Mouse (Mus musculus): ENCODE results near the gene Rnf10.
A peak's percentile ranks its signal among the peaks of the same experiment; 100 is the strongest.

Rnf10 gene

DNA sequence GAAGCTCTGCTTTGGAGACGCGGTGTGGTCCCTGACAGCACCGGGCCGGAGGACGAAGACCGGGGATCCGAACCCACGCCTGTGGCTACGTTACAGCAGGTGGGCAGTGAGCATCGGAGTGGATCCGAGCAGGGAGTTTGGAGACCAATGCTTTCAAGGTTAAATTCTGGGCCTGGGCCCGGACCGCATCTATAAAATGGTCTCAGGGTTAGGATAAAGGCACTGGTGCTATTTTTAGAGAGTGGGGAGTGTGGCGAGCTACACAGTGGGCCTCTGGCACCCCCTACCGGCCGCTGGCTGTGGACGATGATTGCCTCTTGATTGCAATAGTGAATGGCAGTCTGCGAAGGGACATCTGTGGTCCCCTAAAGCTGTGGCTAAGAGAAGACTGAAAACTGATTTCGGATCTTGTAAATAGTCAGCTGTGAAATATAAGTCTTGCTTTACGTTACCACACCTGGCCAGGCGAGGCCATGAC lies 36.9 kb downstream of the Rnf10 start, which contains the start of gene Pop5:
Gene Pop5 (plus strand): TSS at position 51 of the 478 bp plus-strand sequence.
- DNase-seq (ENCODE audit: low spot score in 2 of 2) = peak; percentile 78 to 89

DNA sequence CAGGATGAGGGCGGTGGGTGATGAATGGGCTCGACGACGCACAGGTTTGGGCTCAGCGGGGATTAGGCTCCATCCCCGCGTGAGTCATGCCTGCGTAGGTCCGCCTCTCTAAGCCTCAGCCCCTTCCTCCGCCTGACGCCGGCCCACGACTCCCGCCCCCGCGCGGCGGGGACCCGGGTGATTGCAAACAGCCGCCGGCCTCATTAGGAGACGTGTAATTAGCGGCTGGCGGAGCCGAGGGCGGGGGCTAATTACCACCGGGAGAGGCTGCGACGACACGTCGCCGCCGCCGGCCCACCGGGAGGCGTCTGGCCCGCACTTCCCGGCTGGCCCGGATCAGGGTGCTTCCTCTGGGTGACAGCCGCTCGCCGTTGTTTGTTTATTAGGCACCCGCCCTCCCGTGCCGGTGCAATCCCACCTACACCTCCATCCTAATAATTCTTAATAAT lies 37.4 kb downstream of the Rnf10 start:
- DNase-seq (ENCODE audit: low spot score in 2 of 2) = peak in 1 of 2 experiments; percentile 48

DNA sequence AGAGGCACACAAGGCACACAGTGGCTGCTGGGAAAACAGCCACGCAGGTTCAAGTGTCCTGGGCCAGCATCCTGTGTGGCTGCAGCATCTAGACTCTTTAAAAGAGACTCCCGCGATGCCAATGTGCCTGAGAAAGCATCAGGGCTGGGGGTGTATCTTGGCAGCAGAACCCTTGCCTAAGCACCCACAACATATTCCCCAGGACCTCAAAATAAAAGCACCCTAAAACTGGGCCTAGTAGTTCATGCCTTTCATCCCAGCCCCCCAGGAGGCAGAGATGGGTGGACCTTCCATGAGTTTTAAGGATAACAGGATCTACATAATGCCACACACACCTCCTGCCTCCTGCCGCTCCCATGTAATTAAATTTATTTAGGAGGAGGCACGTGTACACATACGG lies 38.2 kb downstream of the Rnf10 start:
- no peak for DNase-seq (ENCODE audit: low spot score in 2 of 2)

DNA sequence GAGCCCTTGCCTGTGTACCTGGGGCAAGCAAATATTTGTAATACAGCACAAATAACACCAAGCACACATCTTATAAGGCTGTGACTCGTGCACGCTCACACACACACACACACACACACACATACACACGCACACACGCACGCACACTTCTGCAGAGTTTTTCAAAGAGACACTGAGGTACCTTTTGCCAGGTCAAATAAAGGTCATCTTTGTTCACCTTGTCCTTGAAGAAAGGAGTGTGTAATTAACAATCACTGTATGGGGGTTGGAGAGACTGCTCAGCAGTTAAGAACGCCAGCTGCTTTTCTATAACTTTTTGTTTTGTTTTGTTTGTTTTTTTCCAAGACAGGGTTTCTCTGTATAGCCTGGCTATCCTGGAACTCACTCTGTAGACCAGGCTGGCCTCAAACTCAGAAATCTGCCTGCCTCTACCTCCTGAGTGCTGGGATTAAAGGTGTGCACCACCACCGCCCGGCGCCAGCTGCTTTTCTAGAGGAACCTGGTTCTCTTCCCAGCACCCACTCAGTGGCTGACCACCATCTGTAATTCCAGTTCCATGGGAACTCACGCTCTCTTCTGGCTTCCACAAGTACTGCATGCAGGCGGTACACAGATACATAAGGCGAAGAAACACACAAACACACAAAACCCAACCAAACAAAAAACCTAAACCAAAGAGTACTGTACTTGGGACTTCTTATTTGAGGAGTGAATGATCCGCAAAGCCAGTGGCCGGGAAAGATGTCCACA lies 39.5 kb downstream of the Rnf10 start:
- DNase-seq (ENCODE audit: low spot score in 2 of 2) = no peak

DNA sequence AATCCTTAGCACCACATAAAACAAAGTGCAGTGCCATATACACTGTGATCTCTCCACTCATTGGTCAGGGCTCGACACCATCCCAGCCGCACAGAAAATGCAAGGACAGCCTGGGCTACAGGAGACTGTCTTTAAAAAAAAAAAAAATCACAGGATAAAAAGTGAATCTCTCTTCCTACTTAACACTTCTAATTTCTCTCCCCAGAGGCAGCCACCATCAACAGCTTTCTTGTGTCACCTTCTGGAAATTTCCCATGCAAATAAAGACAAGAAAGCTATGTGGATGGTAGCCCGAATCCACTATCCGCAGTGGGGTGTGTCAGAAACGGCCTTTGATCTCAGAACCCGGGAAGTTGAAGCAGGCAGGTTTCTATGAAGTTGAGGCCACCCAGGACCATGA lies 40.2 kb downstream of the Rnf10 start:
- DNase-seq (ENCODE audit: low spot score in 2 of 2) = no peak

DNA sequence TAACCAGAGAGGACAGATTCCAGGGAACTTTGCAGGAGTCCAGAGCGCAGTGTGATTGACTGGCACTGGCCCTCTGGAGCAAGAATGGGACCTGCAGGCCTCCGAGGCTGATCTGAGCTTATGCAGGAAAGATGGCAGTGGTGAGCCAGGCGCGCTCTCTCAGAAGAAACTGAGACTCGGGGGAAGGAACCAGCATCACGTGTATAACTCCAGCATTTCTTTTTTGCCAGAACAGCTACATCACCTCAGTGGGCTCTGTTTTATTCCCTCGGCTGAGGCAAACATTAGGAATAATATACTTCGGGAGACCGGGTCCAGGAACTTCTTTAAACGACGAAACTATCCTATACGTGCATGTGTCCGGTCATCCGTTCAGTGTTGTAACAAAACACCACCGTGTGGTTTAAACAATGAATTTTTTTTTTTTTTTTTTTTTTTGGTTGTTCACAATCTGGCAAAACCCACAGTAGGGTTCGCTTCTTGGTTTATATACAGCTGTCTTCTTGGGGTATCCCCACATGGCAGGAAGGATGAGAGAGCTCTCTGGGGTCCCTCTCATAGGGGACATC lies 41.1 kb downstream of the Rnf10 start:
- DNase-seq (ENCODE audit: low spot score in 2 of 2) = no peak

DNA sequence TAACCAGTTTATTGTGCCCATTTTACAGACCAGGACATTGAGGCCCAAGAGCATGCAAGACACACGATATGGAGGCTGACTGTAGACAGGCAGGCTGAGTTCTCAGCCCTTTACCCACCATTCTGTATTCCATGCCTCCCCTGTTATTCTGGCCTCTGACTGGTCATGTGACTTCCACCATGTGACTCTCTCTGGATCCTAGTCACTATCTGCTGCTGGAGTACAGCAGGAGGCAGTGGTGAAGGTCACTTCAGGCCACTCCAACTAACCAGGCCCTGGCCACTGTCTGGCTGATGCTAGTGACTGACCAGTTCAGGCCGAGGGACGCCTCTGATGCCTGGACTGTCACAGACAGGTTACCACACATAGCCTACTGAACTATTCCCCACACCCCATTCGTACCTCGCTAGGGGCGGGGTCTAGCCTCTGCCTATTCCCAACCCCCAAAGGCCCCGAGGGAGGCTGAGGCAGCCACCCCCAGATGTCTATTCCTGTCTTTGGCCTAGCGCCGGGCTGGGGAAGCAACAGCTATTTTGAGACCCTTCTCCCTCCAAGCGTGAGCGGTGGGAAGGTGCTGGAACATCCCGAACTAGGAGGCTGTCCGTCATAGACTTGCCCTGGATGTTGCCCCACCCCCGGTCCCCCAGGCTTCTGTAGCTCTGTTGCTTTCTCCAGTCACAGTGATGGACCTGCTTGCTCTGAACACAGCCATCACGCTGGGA lies 41.7 kb downstream of the Rnf10 start:
- DNase-seq (ENCODE audit: low spot score in 2 of 2) = no peak

DNA sequence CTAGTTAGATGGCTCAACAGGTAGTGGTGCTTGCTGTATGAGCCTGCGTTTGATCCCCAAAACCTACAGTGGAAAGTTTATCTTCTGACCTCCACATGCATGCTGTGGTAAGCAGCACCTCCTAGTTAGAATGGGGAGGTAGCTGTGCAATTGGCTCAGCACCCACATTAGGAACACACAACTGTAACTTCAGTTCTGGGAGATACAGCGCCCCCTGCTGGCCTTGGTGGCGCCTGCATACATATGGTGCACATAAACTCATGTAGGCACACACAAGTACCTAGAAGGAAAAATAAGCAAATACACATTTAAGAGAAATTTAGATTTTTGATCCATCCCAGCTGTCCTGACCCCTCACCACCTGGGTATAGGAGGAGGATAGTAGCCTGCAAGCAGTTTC lies 50.2 kb downstream of the Rnf10 start:
- no peak for DNase-seq (ENCODE audit: low spot score in 2 of 2)

DNA sequence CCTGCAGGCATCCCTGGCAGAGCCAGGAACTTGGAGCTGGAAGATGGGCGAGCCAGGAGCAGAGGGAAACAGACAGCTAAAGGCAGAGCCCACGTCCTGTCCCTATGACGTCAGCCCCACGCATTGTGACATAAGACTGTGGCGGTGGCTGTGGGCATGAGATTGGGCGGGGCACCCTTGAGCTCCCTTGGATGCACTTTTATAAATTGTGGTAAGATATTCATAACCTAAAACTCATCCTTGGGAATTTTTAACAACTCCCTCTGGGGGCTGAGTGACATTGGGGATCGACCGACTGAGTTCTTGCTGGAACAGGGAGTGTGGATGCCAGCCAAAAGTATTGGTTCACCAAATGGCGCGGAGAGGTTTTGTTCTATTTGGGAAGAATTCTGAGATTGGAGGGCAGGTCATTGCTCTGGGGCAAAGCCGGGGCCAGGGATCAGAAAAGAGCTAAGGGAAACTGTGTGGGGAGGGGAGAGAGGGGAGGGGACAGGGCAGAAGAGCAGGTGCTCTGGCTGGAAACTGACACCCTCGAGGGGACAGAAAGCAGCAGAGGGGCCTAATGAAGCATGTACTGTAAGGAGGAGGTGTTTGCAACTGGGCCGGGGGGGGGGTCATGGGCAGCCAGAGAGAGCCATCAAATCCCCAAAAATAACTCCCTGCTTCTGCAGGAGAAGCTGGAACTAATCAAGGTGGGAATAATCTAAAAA lies 51.6 kb downstream of the Rnf10 start:
- no peak for DNase-seq (ENCODE audit: low spot score in 2 of 2)

DNA sequence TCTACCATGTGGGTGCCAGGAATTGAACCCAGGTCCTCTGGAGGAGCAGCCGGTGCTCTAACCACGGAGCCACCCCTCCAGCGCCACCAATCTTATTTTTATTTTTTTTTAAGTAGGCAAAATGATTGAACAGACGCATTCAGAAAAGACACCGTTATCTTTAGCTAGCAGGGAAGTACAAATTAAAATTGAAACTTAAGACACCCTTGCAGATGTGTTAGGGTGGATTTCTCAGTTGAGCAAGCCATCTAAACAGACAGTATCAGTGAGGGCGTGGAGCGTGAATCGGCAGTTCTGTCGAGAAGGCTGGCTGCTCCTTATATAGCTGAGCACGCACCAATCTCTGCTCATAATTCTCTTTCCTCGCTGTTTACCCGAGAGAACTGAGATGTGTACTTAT lies 54.7 kb downstream of the Rnf10 start:
- DNase-seq (ENCODE audit: low spot score in 2 of 2) = no peak

DNA sequence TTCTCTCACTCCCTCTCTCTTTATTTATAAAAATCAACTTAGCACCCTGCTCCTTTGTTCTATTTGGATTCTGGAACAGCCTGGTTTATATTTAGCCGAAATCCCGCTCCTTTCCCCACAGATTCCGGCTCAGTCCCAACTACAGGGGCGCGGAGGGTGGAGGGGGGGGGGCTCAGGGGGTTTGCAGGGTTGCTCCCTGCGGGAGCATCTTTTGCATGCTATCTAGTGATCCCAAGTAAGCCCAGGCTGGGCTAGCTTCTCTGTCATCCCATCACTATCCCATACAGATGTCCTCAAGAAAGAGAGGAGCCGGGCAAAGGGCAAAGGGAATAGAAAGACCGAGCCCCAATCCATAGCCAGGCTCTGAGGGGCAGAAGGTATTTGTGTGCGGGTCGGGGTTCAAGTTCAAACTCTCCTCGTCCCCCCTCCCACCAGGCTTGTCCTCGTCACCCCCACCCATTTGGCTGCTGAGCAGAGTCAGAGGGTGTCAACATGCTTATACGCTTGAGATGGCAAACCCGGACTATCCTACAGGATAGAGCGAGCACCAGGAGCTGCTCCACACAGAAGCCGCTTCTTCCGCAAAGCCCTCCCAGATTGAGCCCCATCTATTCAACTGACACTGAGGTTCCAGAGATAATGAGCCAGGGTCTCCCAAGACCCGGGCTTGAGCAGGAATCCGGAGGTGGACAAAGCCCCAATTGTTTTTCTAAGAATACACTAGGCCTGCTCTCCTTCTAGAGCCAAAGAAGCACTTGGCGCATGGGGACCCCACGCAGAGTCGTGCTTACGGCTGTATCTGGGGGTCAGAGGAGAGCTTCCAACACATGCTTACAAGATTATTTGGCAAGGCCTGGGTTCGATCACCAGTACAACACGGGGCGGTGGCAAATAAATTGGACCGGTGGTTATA lies 57.2 kb downstream of the Rnf10 start:
- no peak for DNase-seq (ENCODE audit: low spot score in 2 of 2)

DNA sequence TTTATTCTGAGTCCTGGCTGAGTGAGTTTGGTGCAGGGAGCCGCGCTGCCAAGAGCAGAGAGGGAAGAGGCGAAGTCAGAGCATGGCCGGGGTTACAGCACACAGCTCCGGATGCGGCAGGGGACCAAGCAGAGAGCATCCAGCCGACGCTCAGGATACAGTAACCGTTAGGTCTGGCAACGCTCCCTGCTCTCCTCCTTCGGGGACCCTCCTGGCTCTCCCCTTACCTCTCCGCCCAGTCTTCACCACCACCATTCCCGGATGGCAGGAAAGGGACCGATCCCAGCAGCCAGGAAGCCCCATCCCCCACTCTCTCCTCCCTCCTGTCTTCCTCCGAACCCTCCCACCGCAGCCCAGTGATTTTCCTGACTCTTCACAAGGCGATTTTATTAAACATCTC lies 57.8 kb downstream of the Rnf10 start:
- DNase-seq (ENCODE audit: low spot score in 2 of 2) = no peak

DNA sequence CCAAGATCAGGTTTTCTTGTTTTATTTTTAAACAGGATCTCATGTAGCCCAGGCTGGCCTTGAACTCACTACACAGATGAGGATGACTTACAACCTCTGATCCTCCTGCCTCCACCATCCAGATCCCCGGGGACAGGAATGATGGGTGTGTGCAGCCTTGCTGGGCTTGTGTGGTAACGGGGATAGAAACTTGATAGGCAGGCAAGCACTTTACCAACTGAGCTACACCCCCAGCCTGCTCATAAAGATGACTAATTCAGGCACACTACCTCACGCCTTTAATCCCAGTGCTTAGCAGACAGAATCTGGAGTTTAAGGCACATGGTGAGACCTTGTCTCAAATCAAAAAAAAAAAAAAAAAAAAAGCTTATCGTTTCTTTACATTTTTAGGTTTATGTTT lies 59.8 kb downstream of the Rnf10 start:
- no peak for DNase-seq (ENCODE audit: low spot score in 2 of 2)

DNA sequence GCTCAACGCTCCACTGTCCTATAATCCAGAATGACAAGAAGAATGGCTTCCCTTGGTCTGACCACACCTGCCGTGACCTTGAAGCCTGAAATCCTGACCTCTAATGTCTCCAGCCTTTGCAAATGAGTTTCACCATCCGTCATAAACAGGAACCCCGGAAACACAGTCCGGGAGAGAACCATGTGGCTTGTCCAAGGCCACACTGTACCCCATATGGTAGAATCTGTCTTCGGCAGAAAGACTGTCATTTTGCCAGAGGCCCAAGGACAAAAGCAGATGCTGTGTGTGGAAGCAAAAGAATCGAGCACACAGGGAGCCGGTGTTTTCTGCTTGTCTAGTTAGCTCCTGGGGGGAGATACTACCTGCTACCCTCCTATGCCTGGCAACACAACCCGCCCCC lies 60.2 kb downstream of the Rnf10 start:
- no peak for DNase-seq (ENCODE audit: low spot score in 2 of 2)

DNA sequence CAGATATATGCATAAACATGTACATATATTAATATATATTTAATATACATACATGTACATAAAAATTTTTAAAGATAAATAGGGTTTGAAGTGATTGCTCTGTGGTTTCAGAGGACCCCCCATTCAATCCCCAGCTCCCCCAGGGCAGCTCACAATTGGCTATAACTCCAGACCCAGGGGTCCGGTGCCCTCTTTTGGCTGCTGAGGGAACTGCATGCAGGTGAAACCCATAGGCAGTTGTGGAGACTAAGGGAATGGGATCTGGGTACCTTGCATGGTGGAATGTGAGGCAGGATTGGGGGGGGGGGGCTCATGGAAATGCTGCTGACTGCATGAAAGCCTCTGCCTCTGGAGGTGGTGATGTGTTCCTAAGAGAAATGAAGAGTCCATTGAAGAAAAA lies 62.3 kb downstream of the Rnf10 start:
- no peak for DNase-seq (ENCODE audit: low spot score in 2 of 2)

DNA sequence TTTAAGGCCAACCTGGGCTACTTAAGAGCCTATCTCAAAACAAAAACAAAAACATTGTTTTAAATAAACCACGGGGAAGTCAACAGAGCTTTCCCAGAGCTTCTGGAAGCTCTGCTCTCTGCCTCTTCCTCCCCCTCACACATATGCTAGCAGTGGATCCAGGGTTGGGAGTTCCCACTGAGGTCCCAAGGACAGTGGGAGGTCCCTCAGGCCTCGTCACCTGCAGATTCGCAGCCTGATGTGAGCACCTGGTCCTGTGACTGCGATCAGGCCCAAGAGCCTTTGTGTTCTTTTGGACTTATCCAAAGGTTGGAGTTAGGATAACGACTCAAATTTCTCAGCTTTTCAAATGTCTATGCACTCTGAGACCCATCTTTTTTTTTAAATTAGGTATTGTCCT lies 64.1 kb downstream of the Rnf10 start:
- DNase-seq (ENCODE audit: low spot score in 2 of 2) = no peak

DNA sequence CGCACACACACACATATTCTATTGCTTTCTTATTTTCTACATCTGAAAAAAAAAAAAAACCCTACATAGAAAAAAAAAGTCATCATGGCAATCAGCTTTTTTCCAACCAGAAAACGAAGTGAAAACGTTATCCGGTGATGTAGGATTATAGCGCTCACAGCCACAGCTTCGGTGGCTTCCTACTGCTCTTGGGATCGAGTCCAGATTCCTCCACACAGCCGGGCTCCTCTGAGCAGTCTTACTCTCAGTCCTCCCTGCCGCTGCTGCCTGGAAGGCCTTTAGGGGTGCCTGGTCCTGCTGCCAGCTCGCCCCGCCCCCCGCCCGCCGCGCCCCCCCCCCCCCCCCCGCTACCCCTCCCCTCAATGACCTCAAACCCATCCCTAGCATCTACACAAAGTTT lies 64.8 kb downstream of the Rnf10 start:
- no peak for DNase-seq (ENCODE audit: low spot score in 2 of 2)

DNA sequence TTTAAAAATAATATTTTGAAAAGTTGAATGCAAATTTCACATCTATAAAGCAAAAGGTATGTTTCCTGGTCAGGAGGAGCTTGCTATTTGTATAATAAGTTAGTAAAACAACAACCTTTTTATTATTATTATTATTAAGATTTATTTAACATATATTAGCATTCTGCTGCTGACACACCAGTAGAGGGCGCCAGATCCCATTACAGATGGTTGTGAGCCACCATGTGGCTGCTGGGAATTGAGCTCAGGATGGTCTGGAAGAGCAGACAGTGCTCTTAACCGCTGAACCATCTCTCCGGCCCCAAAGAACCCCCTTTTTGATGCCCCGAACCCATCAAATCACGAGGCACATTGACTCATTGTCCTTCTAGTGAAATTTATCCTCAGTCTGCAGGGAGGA lies 65.5 kb downstream of the Rnf10 start:
- no peak for DNase-seq (ENCODE audit: low spot score in 2 of 2)

DNA sequence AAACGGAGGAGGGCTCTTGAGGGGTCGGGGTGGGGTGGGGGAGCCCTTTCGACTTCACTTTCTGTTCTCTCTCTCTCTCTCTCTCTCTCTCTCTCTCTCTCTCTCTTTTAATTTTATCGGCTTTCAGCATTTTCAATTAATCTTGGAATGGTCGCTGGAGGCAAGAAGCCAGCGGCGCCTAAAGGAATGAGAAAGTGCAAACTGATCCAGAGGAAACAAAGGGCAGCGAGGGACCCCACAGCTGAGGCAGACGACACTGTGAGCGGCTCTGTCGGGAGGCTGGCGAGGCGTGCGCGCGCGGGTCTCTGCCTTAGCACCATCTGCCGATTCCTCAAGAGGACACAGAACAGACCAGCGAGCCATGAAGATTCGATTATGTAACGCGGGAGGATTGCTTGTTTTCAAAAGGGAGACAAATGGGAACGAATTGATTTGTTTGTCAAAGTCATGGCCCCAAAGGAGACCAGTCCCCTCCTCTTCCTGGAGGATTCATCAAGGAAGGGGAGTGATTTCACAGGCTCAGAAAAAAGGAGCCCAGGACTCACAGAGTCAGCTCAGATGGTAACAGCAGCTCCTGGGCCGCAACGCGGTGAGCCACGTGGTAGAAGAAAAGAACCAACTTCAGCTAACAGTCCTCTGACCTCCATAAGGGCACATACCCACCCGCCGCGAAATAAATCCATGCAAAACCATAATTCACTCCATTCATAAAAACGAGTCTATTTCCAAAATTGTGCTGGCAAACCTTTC lies 68.0 kb downstream of the Rnf10 start:
- DNase-seq (ENCODE audit: low spot score in 2 of 2) = no peak
